Mouse (Mus musculus): Measurements from ENCODE around the gene Heatr5b.

DNA sequence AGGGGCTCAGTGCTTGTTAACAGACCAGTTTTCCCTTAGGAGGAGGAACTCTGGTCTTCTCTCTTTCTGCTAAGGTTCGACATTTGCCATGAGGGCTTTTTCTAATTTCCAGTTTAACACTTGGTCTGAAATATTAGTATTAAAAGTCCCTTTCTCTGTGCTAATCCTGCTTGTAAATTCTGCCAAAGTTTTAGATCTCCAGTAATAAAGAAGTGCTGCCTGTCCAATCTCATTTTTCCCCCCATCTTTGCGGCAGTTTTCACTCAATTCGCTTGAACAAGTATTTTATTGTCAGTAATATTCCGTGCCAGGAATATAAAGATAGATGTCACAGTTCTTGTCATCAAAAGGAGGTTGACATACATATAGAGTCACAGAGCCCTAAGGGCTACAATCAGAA is 98.1 kb downstream of the Heatr5b start, which contains the start of gene Strn:
- TF ChIP-seq CTCF (conservative IDR thresholded peaks at IDR 0.05; ENCODE audit: insufficient read depth, insufficient read length, low read depth, low read length) (no peak), POLR2A (IDR thresholded peaks at IDR 0.05; ENCODE audit: low read depth, low read length) (no peak)

Measured in kidney, adult 2 months (tissue).